Mouse (Mus musculus) heart, postnatal 25 days (tissue): ENCODE measurements around the gene Cys1. TPM values are rescaled to one million over a fixed set of nuclear protein-coding genes. Genes with fewer than 3 reads are reported as not detected.

Source experiments
- total RNA-seq, 2 experiments: library from RNA; stranded (reverse); gene quantifications; 2 replicates each; pipeline ENCODE4 v1.2.3; 2021

Gene Cys1
- total RNA-seq, 2 experiments from 2014 or later: 3.4 to 8.0 TPM

Other genes starting within 250 kb of the Cys1 start
- gene Taf1b, start 183.5 kb downstream of the Cys1 start, total RNA-seq: 10 to 100 TPM in 1 of 2 experiments, 1 to 10 TPM in 1; 9.8 to 10.4 TPM
- under 1 TPM; 0.61 to 0.65 TPM for gene Grhl1, start 109.5 kb downstream of the Cys1 start, total RNA-seq
- 10 to 100 TPM in 1 of 2 experiments, 1 to 10 TPM in 1; 10.0 to 14.9 TPM for gene Klf11, start 30.5 kb downstream of the Cys1 start, total RNA-seq
- gene Rrm2, start 26.4 kb upstream of the Cys1 start, total RNA-seq: 1 to 10 TPM; 3.6 to 4.8 TPM
- gene Mboat2, start 149.1 kb upstream of the Cys1 start, total RNA-seq: 10 to 100 TPM; 10.5 to 16.2 TPM